Mouse (Mus musculus): ENCODE measurements at regions not wholly inside any gene's neighbourhood (a gene's known extent, or its start where the extent isn't known, plus 50 kb on each side); places are given as distances from the start of the nearest gene placed in this dataset.
A peak's percentile ranks its signal among the peaks of the same experiment; 100 is the strongest.

GRCm38 (mm10) chr8:35877581-35877980 lies 112.0 kb downstream of the Gm19410 start:
- Histone ChIP-seq H3K9me3 (replicated peaks) (no peaks in the 10 kb centered on the region), H3K27me3 (no peaks in the 10 kb centered on the region), H3K9ac (no peak overlapping the region), H3K4me3 (no peak overlapping the region), H3K4me1 (peaks cover 14% of the 10 kb centered on the region), H3K27ac (no peak overlapping the region), H3K4me2 (replicated peaks) (no peak overlapping the region), H3K36me3 (no peaks in the 10 kb centered on the region)
- WGBS = 82% methylated on average over 2 of the region's 2 CpGs
- no peak for ATAC-seq (ENCODE audit: low FRiP score)

DNA sequence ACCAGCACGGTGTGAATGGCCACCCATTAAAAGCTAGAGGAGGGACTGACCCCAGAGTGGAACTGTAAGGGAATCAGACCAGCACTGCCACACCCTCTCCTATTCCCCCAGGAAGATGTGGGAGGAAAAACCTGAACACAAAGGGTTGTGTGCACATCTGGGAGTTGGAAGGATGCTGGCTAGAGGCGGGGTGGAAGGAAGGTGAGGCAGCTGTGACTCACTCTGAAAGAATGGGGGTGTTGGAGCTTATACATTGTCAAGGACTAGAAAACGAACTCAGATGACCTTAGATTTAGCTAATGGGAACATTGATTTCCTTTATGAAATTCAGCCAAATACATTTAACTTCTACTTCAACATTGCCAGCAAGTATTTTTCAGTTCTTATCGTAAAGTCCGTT lies 116.2 kb downstream of the Gm19410 start:
- Histone ChIP-seq H3K9me3 (replicated peaks) (no peaks in the 10 kb centered on the region), H3K9ac (no peak overlapping the region), H3K27ac (no peak overlapping the region), H3K4me1 (peaks cover 15% of the 10 kb centered on the region), H3K36me3 (no peaks in the 10 kb centered on the region), H3K4me2 (replicated peaks) (no peak overlapping the region), H3K4me3 (no peak overlapping the region), H3K27me3 (no peaks in the 10 kb centered on the region)
- 61% methylated on average over 5 of the region's 5 CpGs for WGBS
- ATAC-seq (ENCODE audit: low FRiP score) = no peak

GRCm38 (mm10) chr8:35882638-35883455 lies 117.3 kb downstream of the Gm19410 start:
- Histone ChIP-seq H3K9me3 (replicated peaks) (no peaks in the 10 kb centered on the region), H3K4me2 (replicated peaks) (peak overlapping the region; percentile 34), H3K4me3 (no peak overlapping the region), H3K27me3 (no peaks in the 10 kb centered on the region), H3K36me3 (no peaks in the 10 kb centered on the region), H3K9ac (no peak overlapping the region; the same call in 1 of the 2 replicates), H3K27ac (peak overlapping the region; percentile 79), H3K4me1 (peaks cover 15% of the 10 kb centered on the region)
- ATAC-seq (ENCODE audit: low FRiP score) = peak; percentile 79
- 18% methylated on average over 12 of the region's 12 CpGs for WGBS

DNA sequence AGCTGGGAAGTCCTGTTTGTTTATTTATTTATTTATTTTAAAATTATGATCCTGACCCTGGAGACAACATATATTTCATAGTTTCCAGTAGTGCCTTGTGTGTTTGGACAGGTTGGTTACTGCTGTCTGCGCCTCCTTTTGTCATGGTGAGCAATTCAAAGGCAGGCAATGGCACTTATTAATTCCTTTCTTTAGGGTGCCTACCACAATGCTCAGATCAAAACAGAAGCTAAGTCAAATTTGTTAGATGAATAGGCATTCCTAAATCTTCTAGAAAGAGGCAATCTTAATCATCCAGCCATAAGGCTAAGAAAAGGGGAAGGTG lies 117.8 kb downstream of the Gm19410 start:
- Histone ChIP-seq H3K9ac (no peak overlapping the region; the same call in 1 of the 2 replicates), H3K4me1 (peaks cover 15% of the 10 kb centered on the region), H3K4me2 (replicated peaks) (peak overlapping the region; percentile 34), H3K4me3 (no peak overlapping the region), H3K27ac (peak overlapping the region; percentile 79), H3K36me3 (no peaks in the 10 kb centered on the region), H3K27me3 (no peaks in the 10 kb centered on the region), H3K9me3 (replicated peaks) (no peaks in the 10 kb centered on the region)
- 29% methylated on average over 1 of the region's 1 CpGs for WGBS
- peak; percentile 74 for ATAC-seq (ENCODE audit: low FRiP score)

DNA sequence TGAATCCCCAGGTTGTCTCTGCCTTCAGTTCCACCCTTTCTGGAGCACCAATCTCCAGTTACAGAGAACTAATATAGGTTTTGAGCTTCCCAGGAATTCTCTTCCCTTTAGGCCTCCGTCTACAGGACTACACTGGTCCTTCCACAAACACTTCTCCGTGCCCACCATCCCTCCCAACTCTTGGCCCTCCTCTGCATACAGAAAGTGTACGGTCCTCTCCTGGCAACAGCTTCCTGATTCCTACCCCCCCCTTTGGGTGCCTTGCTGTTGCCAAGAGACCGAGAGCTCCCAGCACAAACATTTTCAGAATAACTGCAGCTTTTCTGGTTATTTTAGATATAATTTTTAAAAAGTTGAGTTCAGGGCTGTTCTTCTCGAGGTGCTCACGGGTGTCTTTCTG lies 119.0 kb downstream of the Gm19410 start:
- Histone ChIP-seq H3K4me1 (peaks cover 15% of the 10 kb centered on the region), H3K27me3 (no peaks in the 10 kb centered on the region), H3K9me3 (replicated peaks) (no peaks in the 10 kb centered on the region), H3K4me2 (replicated peaks) (no peak overlapping the region), H3K36me3 (no peaks in the 10 kb centered on the region), H3K4me3 (no peak overlapping the region), H3K27ac (0 out of 2 replicates have a peak overlapping the region, but pooled peaks have one; percentile 17), H3K9ac (no peak overlapping the region)
- 74% methylated on average over 6 of the region's 6 CpGs for WGBS
- ATAC-seq (ENCODE audit: low FRiP score) = no peak

DNA sequence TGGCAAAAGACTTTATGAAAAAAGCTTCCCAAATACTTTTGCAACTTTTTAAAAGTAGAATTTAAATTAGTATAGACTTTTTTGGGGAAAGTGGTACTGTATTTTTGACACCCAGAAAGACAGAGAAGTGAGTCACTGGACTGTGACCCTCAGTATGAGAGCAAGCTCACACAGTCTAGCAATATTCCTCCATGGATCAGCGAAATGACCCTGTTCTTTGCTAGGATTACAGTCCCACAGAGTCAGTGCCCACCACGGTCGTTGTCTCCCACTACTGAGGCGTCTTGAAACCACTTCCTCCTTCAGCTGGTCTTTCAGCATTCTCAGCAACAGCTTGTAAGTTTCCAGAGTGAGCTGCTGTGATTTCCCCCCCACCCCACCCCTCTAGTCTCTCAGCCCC lies 124.5 kb downstream of the Gm19410 start:
- H3K4me3 ChIP-seq = no peak overlapping the region
- no peak overlapping the region for H3K9ac ChIP-seq
- H3K27me3 ChIP-seq = no peaks in the 10 kb centered on the region
- no peak overlapping the region for H3K4me2 ChIP-seq (replicated peaks)
- no peaks in the 10 kb centered on the region for H3K4me1 ChIP-seq
- no peaks in the 10 kb centered on the region for H3K9me3 ChIP-seq (replicated peaks)
- H3K27ac ChIP-seq = no peak overlapping the region
- 77% methylated on average over 4 of the region's 4 CpGs for WGBS
- no peaks in the 10 kb centered on the region for H3K36me3 ChIP-seq
- ATAC-seq (ENCODE audit: low FRiP score) = no peak

GRCm38 (mm10) chr8:35891769-35892168 lies 126.2 kb downstream of the Gm19410 start:
- 74% methylated on average over 6 of the region's 6 CpGs for WGBS

DNA sequence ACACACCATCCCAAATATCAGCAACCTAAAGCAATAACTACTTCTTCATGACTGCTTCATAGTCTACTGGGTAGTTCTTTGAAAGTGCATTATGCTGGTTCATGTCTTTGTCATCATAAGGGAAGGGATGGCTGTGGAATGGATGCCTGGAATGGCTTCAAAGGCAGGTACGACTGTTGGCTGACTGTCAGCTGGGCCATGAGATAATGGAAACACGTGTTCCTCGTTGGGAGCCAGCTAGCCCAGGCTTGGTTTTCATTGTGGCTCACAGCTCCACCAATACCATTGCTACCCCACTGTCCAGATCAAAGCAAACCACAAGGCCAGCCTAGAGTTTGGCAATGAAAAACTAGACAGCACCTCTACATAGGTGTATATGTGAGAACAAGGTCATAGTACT lies 132.9 kb downstream of the Gm19410 start:
- Histone ChIP-seq H3K4me3 (no peak overlapping the region), H3K27me3 (no peaks in the 10 kb centered on the region), H3K36me3 (no peaks in the 10 kb centered on the region), H3K4me2 (replicated peaks) (no peak overlapping the region), H3K9me3 (replicated peaks) (no peaks in the 10 kb centered on the region), H3K9ac (no peak overlapping the region), H3K27ac (no peak overlapping the region), H3K4me1 (0 out of 2 replicates have a peak, but pooled peaks cover 5% of the 10 kb centered on the region)
- whole genome bisulfite sequencing = 80% methylated on average over 3 of the region's 3 CpGs
- no peak for ATAC-seq (ENCODE audit: low FRiP score)

More at GRCm38 (mm10) chr8:35891769-35892168, 126.2 kb downstream of the Gm19410 start:
- Histone ChIP-seq H3K4me1 (no peaks in the 10 kb centered on the region), H3K36me3 (no peaks in the 10 kb centered on the region), H3K4me2 (replicated peaks) (no peak overlapping the region), H3K9me3 (replicated peaks) (no peaks in the 10 kb centered on the region), H3K27ac (no peak overlapping the region), H3K9ac (no peak overlapping the region), H3K27me3 (no peaks in the 10 kb centered on the region), H3K4me3 (no peak overlapping the region)
- no peak for ATAC-seq (ENCODE audit: low FRiP score)

DNA sequence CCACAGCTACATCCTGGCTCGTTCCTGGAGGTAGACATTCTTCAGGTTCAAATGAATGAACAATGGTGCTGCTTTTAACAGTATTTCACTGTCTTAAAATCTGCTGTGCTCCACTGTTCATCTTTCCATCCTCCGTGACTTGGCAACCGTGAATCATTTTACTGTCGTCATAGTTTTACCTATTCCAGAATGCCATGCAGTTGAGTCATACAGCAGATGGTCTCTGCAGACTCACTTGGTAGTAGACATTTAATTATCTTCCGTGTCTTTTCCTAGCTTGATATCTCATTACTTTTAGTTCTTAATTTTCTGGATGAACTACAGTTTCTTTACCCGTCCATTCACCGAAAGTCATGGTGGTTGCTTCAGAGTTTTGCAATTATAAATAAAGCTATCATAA lies 135.9 kb downstream of the Gm19410 start:
- WGBS = 90% methylated on average over 7 of the region's 7 CpGs
- Histone ChIP-seq H3K27ac (no peak overlapping the region), H3K9me3 (replicated peaks) (no peaks in the 10 kb centered on the region), H3K9ac (no peak overlapping the region), H3K4me1 (peaks cover 8% of the 10 kb centered on the region; the same call in 1 of the 2 replicates), H3K36me3 (no peaks in the 10 kb centered on the region), H3K27me3 (no peaks in the 10 kb centered on the region), H3K4me2 (replicated peaks) (no peak overlapping the region), H3K4me3 (no peak overlapping the region)
- no peak for ATAC-seq (ENCODE audit: low FRiP score)

- no peak for ATAC-seq (ENCODE audit: low FRiP score)
- 63% methylated on average over 7 of the region's 7 CpGs for WGBS
- H3K9me3 ChIP-seq (replicated peaks) = no peaks in the 10 kb centered on the region
- H3K36me3 ChIP-seq = no peaks in the 10 kb centered on the region
- H3K4me3 ChIP-seq = no peak overlapping the region
- H3K4me1 ChIP-seq = peaks cover 3% of the 10 kb centered on the region; the same call in 1 of the 2 replicates
- no peaks in the 10 kb centered on the region for H3K27me3 ChIP-seq
- H3K4me2 ChIP-seq (replicated peaks) = no peak overlapping the region
- H3K27ac ChIP-seq = peak overlapping the region; percentile 46; the same call in 1 of the 2 replicates
- H3K9ac ChIP-seq = no peak overlapping the region
Measured at GRCm38 (mm10) chr8:35904711-35905450, 139.3 kb downstream of the Gm19410 start.

- Histone ChIP-seq H3K9ac (no peak overlapping the region), H3K27ac (no peak overlapping the region), H3K36me3 (no peaks in the 10 kb centered on the region), H3K4me2 (replicated peaks) (no peak overlapping the region), H3K4me3 (no peak overlapping the region), H3K27me3 (no peaks in the 10 kb centered on the region), H3K4me1 (peaks cover 3% of the 10 kb centered on the region; the same call in 1 of the 2 replicates), H3K9me3 (replicated peaks) (no peaks in the 10 kb centered on the region)
- no peak for ATAC-seq (ENCODE audit: low FRiP score)
- WGBS = 78% methylated on average over 2 of the region's 2 CpGs
Measured at GRCm38 (mm10) chr8:35907998-35908397, 142.4 kb downstream of the Gm19410 start.

GRCm38 (mm10) chr8:35912264-35912663 lies 146.7 kb downstream of the Gm19410 start:
- WGBS = 77% methylated on average over 9 of the region's 9 CpGs
- no peak overlapping the region for H3K27ac ChIP-seq
- H3K4me2 ChIP-seq (replicated peaks) = no peak overlapping the region
- H3K36me3 ChIP-seq = no peaks in the 10 kb centered on the region
- H3K9me3 ChIP-seq (replicated peaks) = no peaks in the 10 kb centered on the region
- no peak overlapping the region for H3K4me3 ChIP-seq
- no peaks in the 10 kb centered on the region for H3K4me1 ChIP-seq
- H3K27me3 ChIP-seq = no peaks in the 10 kb centered on the region
- no peak overlapping the region for H3K9ac ChIP-seq
- ATAC-seq (ENCODE audit: low FRiP score) = no peak
